Mouse (Mus musculus) erythroblast, embryonic 14.5 days (primary cell): ENCODE data around the gene Adgrf5. TPM values are rescaled to one million over a fixed set of nuclear protein-coding genes. Genes with fewer than 3 reads are reported as not detected.

Experiments used
- H3K27me3 ChIP-seq: 2 replicates; pipeline ENCODE4 v1.6.1; 2012; ENCODE audit warnings: inconsistent platforms; ENCODE audit not compliant: control insufficient read depth
- H3K36me3 ChIP-seq: 2 replicates; pipeline ENCODE4 v1.6.1; 2012; ENCODE audit warnings: mild to moderate bottlenecking, inconsistent platforms; ENCODE audit not compliant: control insufficient read depth
- H3K4me1 ChIP-seq: 2 replicates; pipeline ENCODE4 v1.6.1; 2012; ENCODE audit warnings: inconsistent platforms; ENCODE audit not compliant: control insufficient read depth
- H3K4me3 ChIP-seq: replicated peaks from 2 replicates; pipeline ENCODE3; 2012; ENCODE audit warnings: moderate library complexity, mild to moderate bottlenecking, inconsistent platforms
- H3K9me3 ChIP-seq: 2 replicates; pipeline ENCODE4 v1.6.1; 2012; ENCODE audit warnings: low read length, inconsistent platforms, mixed read lengths; ENCODE audit not compliant: control insufficient read depth
- GATA1 ChIP-seq: IDR thresholded peaks from 2 replicates; pipeline ENCODE4 v1.6.1; 2012; ENCODE audit warnings: low read length, inconsistent platforms, mixed read lengths
- TAL1 ChIP-seq: IDR thresholded peaks from 3 replicates; pipeline ENCODE4 v1.6.1; 2012; ENCODE audit warnings: low read length, inconsistent platforms, mixed read lengths
- polyA plus RNA-seq: library from polyadenylated mRNA; stranded (reverse); fragments of >175 nt; gene quantifications from 2 replicates; pipeline ENCODE4 v1.2.3, GENCODE M21; 2012

Gene Adgrf5
- polyA plus RNA-seq, 1 experiment: not detected

DNA sequence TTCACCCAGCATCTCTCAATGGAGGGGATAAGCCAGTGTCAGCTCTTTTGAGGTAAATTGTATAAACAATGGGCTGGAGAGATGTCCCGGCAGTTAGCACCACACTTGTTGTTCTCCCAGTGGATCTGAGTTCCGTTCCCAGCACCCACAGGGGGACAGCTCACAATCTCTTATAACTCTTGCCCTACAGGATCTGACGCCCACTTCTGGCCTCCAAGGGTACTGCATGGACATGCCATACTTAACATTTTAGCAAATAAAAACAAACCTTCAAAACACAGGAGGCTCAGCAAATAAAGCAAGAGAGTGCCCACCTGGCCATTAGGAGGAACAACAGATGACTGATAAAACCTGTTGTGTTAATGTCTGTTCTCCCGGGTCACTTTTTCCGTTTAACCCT lies 59.0 kb downstream of the Adgrf5 start:
- Histone ChIP-seq H3K4me1 (no peaks in the 10 kb centered on the region), H3K9me3 (no peaks in the 10 kb centered on the region), H3K4me3 (no peak overlapping the region), H3K27me3 (no peaks in the 10 kb centered on the region), H3K36me3 (no peaks in the 10 kb centered on the region)
- TF ChIP-seq GATA1 (no peak), TAL1 (no peak)

DNA sequence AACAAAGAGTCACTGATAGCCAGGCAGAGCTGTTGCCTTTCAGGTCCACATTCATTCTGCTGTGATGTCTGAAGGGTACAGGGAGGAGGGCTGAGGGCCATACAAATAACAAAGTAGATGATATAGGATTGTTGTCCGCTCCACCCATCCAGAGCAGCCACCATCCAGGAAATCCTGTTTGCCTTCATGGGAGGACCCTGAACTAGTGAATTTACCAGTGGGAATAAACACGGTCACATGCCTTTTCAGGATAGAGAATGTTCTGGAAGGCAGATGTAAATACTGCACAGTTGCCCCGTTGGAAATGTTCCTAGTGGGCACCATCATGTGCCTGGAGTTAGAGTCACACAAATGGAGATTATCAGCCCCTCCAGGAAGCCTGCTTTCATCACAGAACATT lies 60.1 kb downstream of the Adgrf5 start:
- Histone ChIP-seq H3K27me3 (no peaks in the 10 kb centered on the region), H3K9me3 (no peaks in the 10 kb centered on the region), H3K4me3 (no peak overlapping the region), H3K4me1 (no peaks in the 10 kb centered on the region), H3K36me3 (no peaks in the 10 kb centered on the region)
- TF ChIP-seq GATA1: no peak
- no peak for TF ChIP-seq TAL1

DNA sequence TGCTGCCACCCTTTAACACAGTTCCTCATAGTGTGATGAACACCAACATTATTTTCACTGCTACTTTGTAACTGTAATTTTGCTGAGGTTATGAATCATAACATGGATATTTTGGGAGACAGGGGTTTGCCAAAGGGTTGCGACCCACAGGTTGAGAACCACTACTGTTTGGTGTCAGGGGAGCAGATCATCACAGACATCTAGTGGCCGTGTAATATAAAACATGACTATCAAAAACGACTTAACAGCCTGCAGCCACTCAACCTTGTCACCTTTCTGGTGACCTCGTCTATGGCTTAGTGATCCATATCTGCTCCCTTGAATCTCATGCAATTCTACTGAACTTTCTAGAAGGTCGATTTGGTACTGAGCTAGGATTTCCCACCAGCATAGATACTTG lies 63.7 kb downstream of the Adgrf5 start:
- Histone ChIP-seq H3K4me3 (no peak overlapping the region), H3K36me3 (no peaks in the 10 kb centered on the region), H3K4me1 (no peaks in the 10 kb centered on the region), H3K27me3 (no peaks in the 10 kb centered on the region), H3K9me3 (no peaks in the 10 kb centered on the region)
- TF ChIP-seq TAL1: no peak
- TF ChIP-seq GATA1: no peak

DNA sequence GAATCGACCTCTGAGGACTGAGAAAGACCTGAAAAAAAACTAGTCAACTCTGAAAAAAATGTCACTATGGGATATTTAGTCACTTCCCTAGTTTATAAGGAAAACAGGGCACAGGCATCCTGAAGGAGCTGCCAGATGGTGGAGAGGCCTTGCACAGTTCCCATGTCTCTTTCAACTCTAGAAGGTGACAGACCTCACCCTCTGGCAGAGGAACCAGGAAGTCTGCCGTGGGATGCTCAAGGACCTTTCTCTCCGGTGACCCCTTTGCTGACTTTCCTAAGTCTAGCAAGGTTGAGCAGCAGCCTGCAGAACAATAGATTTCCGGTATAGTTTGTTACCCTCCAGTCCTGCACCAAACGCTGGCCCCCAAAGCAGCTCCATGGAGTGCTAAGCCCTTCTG lies 71.4 kb downstream of the Adgrf5 start:
- H3K36me3 ChIP-seq: no peaks in the 10 kb centered on the region

DNA sequence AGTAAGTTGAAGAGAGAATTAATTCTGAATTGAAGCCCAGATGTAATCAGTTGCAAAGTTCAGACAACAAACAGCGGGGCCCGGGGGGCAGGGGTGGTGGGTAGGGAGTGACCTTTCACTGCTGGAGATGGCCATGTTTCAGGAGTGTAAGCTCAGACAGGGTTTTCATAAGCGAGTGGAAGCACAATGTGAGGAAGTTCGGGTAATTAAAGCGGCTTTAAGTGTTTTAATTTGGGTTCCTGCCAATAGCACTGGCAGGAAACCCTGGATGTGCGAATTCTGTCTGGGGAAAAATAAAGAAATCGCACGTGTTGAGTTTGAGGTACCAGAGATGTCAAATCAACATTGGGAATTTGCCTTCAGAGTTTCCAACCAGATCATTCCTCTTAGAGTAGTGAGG lies 74.2 kb downstream of the Adgrf5 start:
- TF ChIP-seq TAL1: no peak
- TF ChIP-seq GATA1: no peak
- Histone ChIP-seq H3K4me3 (no peak overlapping the region), H3K27me3 (no peaks in the 10 kb centered on the region), H3K9me3 (no peaks in the 10 kb centered on the region), H3K4me1 (no peaks in the 10 kb centered on the region), H3K36me3 (no peaks in the 10 kb centered on the region)

More for the DNA sequence above, 71.4 kb downstream of the Adgrf5 start:
- no peaks in the 10 kb centered on the region for H3K27me3 ChIP-seq
- TF ChIP-seq GATA1 (no peak), TAL1 (no peak)
- H3K9me3 ChIP-seq: no peaks in the 10 kb centered on the region
- no peak overlapping the region for H3K4me3 ChIP-seq
- no peaks in the 10 kb centered on the region for H3K4me1 ChIP-seq

DNA sequence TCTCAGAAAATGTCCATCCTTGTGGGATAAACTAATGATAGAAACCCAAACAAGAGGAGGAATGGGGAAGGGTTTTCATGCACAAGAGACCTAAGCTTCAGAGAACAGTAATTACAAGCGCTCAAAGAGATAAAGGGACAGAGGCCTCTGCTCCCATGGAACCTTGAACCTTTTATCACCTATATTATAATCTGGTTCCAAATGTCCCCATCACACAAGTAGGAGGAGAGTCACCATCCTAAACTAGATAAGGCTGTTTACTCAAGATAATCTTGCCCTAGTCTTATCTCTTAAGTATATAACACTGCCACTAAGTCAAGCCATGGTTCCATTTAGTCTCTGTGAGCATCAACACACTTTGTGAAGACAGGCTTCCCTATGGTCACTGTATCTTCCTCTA lies 91.0 kb downstream of the Adgrf5 start:
- Histone ChIP-seq H3K4me1 (no peaks in the 10 kb centered on the region), H3K9me3 (no peaks in the 10 kb centered on the region), H3K4me3 (no peak overlapping the region), H3K27me3 (no peaks in the 10 kb centered on the region), H3K36me3 (no peaks in the 10 kb centered on the region)
- no peak for TF ChIP-seq GATA1
- no peak for TF ChIP-seq TAL1

DNA sequence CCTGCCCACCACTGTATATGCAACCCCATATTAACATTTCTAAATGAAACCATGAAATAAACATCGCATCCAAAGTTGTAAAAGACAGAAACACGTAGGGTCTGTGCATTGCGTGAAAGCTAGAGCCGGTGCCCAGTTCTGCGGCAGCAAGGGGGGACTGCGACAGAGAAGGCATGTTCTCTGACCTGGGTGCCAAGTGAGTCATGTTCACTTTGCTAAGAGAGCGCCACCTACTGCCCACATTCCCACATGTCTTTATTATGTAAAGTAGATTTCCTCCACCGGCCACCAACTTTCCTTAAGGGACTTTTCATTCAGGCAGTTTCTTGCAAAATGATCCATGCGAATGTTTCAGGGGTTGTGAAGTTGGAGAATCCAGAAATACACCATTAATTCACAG lies 98.3 kb downstream of the Adgrf5 start:
- Histone ChIP-seq H3K9me3 (no peaks in the 10 kb centered on the region; the same call in 1 of the 2 replicates), H3K4me3 (no peak overlapping the region), H3K27me3 (no peaks in the 10 kb centered on the region), H3K4me1 (no peaks in the 10 kb centered on the region), H3K36me3 (no peaks in the 10 kb centered on the region)
- TF ChIP-seq GATA1 (no peak), TAL1 (no peak)

DNA sequence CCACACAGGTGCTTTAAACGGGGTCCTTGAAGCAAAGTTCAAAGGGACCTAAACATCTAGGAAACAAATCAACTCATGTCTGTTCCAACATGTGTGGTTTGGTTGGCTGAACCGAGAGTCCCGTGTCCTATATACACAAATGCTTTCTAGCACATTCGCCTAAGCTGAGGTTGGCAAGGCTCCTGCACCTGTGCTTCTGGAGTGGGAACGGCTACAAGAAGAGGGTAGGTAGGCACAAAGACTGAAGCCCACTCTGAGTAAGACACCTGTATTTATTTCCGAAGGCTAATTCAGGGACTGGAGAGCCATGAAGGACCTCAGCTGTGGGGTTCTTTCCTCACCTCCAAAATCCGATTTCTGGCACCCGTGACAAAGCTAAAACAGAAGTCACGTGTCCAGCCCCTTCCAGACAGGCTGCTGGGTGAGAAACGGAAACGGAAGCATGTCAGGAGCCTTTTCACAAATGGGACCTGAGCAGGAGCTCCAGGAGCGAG lies 99.5 kb downstream of the Adgrf5 start:
- Histone ChIP-seq H3K9me3 (no peaks in the 10 kb centered on the region; the same call in 1 of the 2 replicates), H3K4me1 (no peaks in the 10 kb centered on the region), H3K27me3 (no peaks in the 10 kb centered on the region), H3K4me3 (no peak overlapping the region), H3K36me3 (no peaks in the 10 kb centered on the region)
- TF ChIP-seq TAL1: no peak
- TF ChIP-seq GATA1: no peak

DNA sequence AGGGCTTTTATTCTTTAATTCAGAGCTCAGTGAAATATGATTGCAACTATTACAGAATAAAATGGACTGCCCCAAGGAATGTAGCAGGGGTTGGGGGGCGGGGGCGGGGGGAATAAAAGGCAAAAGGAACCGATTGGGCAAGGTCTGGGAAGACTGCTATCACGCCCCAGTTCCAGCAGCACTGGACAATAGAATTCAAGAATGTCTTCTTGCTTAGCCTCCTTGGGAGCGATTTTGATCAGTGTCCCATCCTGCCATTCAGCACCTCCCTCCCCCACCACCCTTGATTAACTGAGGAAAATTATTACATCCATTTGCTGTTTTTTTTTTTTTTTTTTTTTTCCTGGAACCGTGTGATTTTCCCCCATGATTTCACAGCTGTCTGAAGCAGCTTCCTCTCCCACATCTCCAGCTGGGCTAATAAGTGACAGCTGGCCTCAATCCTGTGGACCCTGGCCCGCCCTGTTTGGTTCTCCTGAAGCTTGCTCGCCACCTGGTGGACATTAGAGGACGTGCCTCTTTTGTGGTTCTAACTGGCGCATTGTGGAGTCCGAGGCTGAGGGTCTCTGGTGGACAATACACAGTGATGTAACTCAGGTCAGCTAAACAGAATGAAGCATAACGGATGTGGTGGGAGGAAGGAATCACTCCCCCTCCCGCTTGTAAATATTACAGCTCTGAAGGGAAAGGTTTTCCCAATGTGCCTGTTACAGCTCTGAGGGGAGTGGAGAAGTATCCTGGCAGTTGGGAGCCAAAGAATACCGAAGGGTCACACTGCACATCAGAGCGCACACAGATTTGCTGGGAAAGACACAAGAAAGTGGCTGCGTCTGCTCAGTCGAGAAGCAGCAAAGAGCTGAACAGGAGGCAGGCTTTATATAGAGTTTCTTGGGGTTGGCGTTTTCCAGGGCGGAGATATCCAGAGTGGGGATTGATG lies 100.3 kb downstream of the Adgrf5 start:
- H3K9me3 ChIP-seq: no peaks in the 10 kb centered on the region; the same call in 1 of the 2 replicates
- H3K4me3 ChIP-seq: no peak overlapping the region
- no peaks in the 10 kb centered on the region for H3K36me3 ChIP-seq

More for the DNA sequence above, 100.3 kb downstream of the Adgrf5 start:
- TF ChIP-seq GATA1 (no peak), TAL1 (no peak)
- Histone ChIP-seq H3K4me1 (no peaks in the 10 kb centered on the region), H3K27me3 (no peaks in the 10 kb centered on the region)
